Mouse (Mus musculus): ENCODE data around the gene Pfas. TPM values are rescaled to one million over a fixed set of nuclear protein-coding genes. Genes with fewer than 3 reads are reported as not detected.

Pfas gene
- total RNA-seq, 1 experiment: 119 TPM

- TF ChIP-seq ZNF384 (IDR thresholded peaks at IDR 0.05; ENCODE audit: low read depth, low read length) (no peak), HCFC1 (IDR thresholded peaks at IDR 0.05; ENCODE audit: borderline replicate concordance, insufficient read depth, low read length) (peak; percentile 48; the same call in 1 of the 2 replicates), CHD2 (IDR thresholded peaks at IDR 0.05; ENCODE audit: low read depth, low read length) (peak; percentile 62; the same call in 1 of the 2 replicates), MAFK (IDR thresholded peaks at IDR 0.05; ENCODE audit: insufficient read depth, low read depth, low read length) (no peak), ZC3H11A (IDR thresholded peaks at IDR 0.05; ENCODE audit: borderline replicate concordance, low read depth, low read length) (no peak)
- in situ Hi-C loops (cut with MboI; ENCODE audit: low sequenced_read_pairs in 2 of 2, unreplicated experiment in 2 of 2): no loop called here
- Histone ChIP-seq H3K27ac (ENCODE audit: insufficient read depth, low read depth, low read length, poor library complexity, severe bottlenecking) (peak within 1 kb of the TSS; percentile 63), H3K4me3 (ENCODE audit: insufficient read depth in 1 of 2, low read depth in 1 of 2, low read length in 2 of 2, poor library complexity in 1 of 2, severe bottlenecking in 1 of 2) (peak within 1 kb of the TSS; percentile 82 to 84), H3K9me3 (ENCODE audit: control insufficient read depth, insufficient read depth, low read depth, low read length) (no peaks in the 10 kb centered on the region), H3K9ac (ENCODE audit: insufficient read depth, low read depth, low read length, poor library complexity, severe bottlenecking) (peak within 1 kb of the TSS; percentile 89), H3K4me1 (ENCODE audit: control insufficient read depth in 2 of 2, insufficient read depth in 2 of 2, low read length in 2 of 2, poor library complexity in 1 of 2) (peaks cover 0 to 9% of the 10 kb centered on the region in 2 experiments; a peak in 3 of 4 replicates), H3K36me3 (ENCODE audit: control insufficient read depth, insufficient read depth, low read length, poor library complexity, severe bottlenecking) (peaks cover 26% of the 10 kb centered on the region)
- DNase-seq (ENCODE audit: low read depth, low spot score): peak; percentile 75
Measured at GRCm38 (mm10) chr11:69045531-69046394, 37.5 kb upstream of the Pfas start, which contains the start of gene Aurkb. Aurkb (plus strand) TSS chr11:69045647.

GRCm38 (mm10) chr11:69038173-69038572, 29.9 kb upstream of the Pfas start:
- Histone ChIP-seq H3K36me3 (ENCODE audit: control insufficient read depth, insufficient read depth, low read length, poor library complexity, severe bottlenecking) (peaks cover 23% of the 10 kb centered on the region), H3K4me3 (ENCODE audit: insufficient read depth in 1 of 2, low read depth in 1 of 2, low read length in 2 of 2, poor library complexity in 1 of 2, severe bottlenecking in 1 of 2) (no peak overlapping the region), H3K27ac (ENCODE audit: insufficient read depth, low read depth, low read length, poor library complexity, severe bottlenecking) (no peak overlapping the region), H3K9me3 (ENCODE audit: control insufficient read depth, insufficient read depth, low read depth, low read length) (no peaks in the 10 kb centered on the region), H3K4me1 (ENCODE audit: control insufficient read depth in 2 of 2, insufficient read depth in 2 of 2, low read length in 2 of 2, poor library complexity in 1 of 2) (peaks cover 1 to 20% of the 10 kb centered on the region in 2 experiments; a peak in 2 of 4 replicates), H3K9ac (ENCODE audit: insufficient read depth, low read depth, low read length, poor library complexity, severe bottlenecking) (no peak overlapping the region)
- TF ChIP-seq ZC3H11A (IDR thresholded peaks at IDR 0.05; ENCODE audit: borderline replicate concordance, low read depth, low read length) (no peak), ZNF384 (IDR thresholded peaks at IDR 0.05; ENCODE audit: low read depth, low read length) (no peak), MAFK (IDR thresholded peaks at IDR 0.05; ENCODE audit: insufficient read depth, low read depth, low read length) (no peak), HCFC1 (IDR thresholded peaks at IDR 0.05; ENCODE audit: borderline replicate concordance, insufficient read depth, low read length) (no peak), CHD2 (IDR thresholded peaks at IDR 0.05; ENCODE audit: low read depth, low read length) (no peak)
- no peak for DNase-seq (ENCODE audit: low read depth, low spot score)
- in situ Hi-C loops (cut with MboI; ENCODE audit: low sequenced_read_pairs in 2 of 2, unreplicated experiment in 2 of 2): no loop called here

- peak overlapping the region; percentile 59 for H3K27ac ChIP-seq (ENCODE audit: insufficient read depth, low read depth, low read length, poor library complexity, severe bottlenecking)
- no peaks in the 10 kb centered on the region for H3K9me3 ChIP-seq (ENCODE audit: control insufficient read depth, insufficient read depth, low read depth, low read length)
- H3K9ac ChIP-seq (ENCODE audit: insufficient read depth, low read depth, low read length, poor library complexity, severe bottlenecking): peak overlapping the region; percentile 81
- DNase-seq (ENCODE audit: low read depth, low spot score): peak; percentile 75
- H3K4me1 ChIP-seq (ENCODE audit: control insufficient read depth in 2 of 2, insufficient read depth in 2 of 2, low read length in 2 of 2, poor library complexity in 1 of 2): peaks cover 1 to 20% of the 10 kb centered on the region in 2 experiments; a peak in 2 of 4 replicates
- TF ChIP-seq CHD2 (IDR thresholded peaks at IDR 0.05; ENCODE audit: low read depth, low read length): no peak
- TF ChIP-seq MAFK (IDR thresholded peaks at IDR 0.05; ENCODE audit: insufficient read depth, low read depth, low read length): peak; percentile 91
- in situ Hi-C loops (cut with MboI; ENCODE audit: low sequenced_read_pairs in 2 of 2, unreplicated experiment in 2 of 2): no loop called here
- peaks cover 25% of the 10 kb centered on the region for H3K36me3 ChIP-seq (ENCODE audit: control insufficient read depth, insufficient read depth, low read length, poor library complexity, severe bottlenecking)
- H3K4me3 ChIP-seq (ENCODE audit: insufficient read depth in 1 of 2, low read depth in 1 of 2, low read length in 2 of 2, poor library complexity in 1 of 2, severe bottlenecking in 1 of 2): peak overlapping the region; percentile 71 to 88
Measured at GRCm38 (mm10) chr11:69037231-69038061, 29.2 kb upstream of the Pfas start.

GRCm38 (mm10) chr11:69036486-69037230, 28.4 kb upstream of the Pfas start:
- Histone ChIP-seq H3K4me1 (ENCODE audit: control insufficient read depth in 2 of 2, insufficient read depth in 2 of 2, low read length in 2 of 2, poor library complexity in 1 of 2) (peaks cover 1 to 20% of the 10 kb centered on the region in 2 experiments; a peak in 2 of 4 replicates), H3K9me3 (ENCODE audit: control insufficient read depth, insufficient read depth, low read depth, low read length) (no peaks in the 10 kb centered on the region), H3K36me3 (ENCODE audit: control insufficient read depth, insufficient read depth, low read length, poor library complexity, severe bottlenecking) (peaks cover 25% of the 10 kb centered on the region), H3K9ac (ENCODE audit: insufficient read depth, low read depth, low read length, poor library complexity, severe bottlenecking) (peak overlapping the region; percentile 81), H3K27ac (ENCODE audit: insufficient read depth, low read depth, low read length, poor library complexity, severe bottlenecking) (peak overlapping the region; percentile 59), H3K4me3 (ENCODE audit: insufficient read depth in 1 of 2, low read depth in 1 of 2, low read length in 2 of 2, poor library complexity in 1 of 2, severe bottlenecking in 1 of 2) (peak overlapping the region; percentile 71 to 88)
- in situ Hi-C loops (cut with MboI; ENCODE audit: low sequenced_read_pairs in 2 of 2, unreplicated experiment in 2 of 2): no loop called here
- DNase-seq (ENCODE audit: low read depth, low spot score): no peak
- no peak for TF ChIP-seq ZC3H11A (IDR thresholded peaks at IDR 0.05; ENCODE audit: borderline replicate concordance, low read depth, low read length)
- TF ChIP-seq MAFK (IDR thresholded peaks at IDR 0.05; ENCODE audit: insufficient read depth, low read depth, low read length): peak; percentile 90

Data from ES-E14 (cell line).